Mouse (Mus musculus) midbrain, postnatal 0 days (tissue): ENCODE measurements around the gene Pdzrn3. TPM values are rescaled to one million over a fixed set of nuclear protein-coding genes. Genes with fewer than 3 reads are reported as not detected.

Experiments
- ATAC-seq: fragments of 200-750 bp; cut with Nextera tagmentation; 2 replicates; pipeline ENCODE4 v1.8.0; 2017; ENCODE audit warnings: moderate number of reproducible peaks, mild to moderate bottlenecking, moderate TSS enrichment, moderate library complexity; ENCODE audit not compliant: low FRiP score
- DNase-seq: peaks from one replicate; pipeline ENCODE4 v3.0.0-alpha.2; 2015; ENCODE audit warnings: low spot score
- H3K27ac ChIP-seq: fragments of 300-500 bp; sonication (generic); 2 replicates; pipeline ENCODE4 v1.5.1; 2014; ENCODE audit warnings: low read depth, mild to moderate bottlenecking, low read length, mixed read lengths
- H3K27me3 ChIP-seq: fragments of 300-500 bp; sonication (generic); 2 replicates; pipeline ENCODE4 v1.6.1; 2014; ENCODE audit warnings: low read length, control low read depth, mixed read lengths; ENCODE audit not compliant: insufficient read depth
- H3K36me3 ChIP-seq: fragments of 300-500 bp; sonication (generic); 2 replicates; pipeline ENCODE4 v1.6.1; 2014; ENCODE audit warnings: low read length, control low read depth, mixed read lengths; ENCODE audit not compliant: insufficient read depth
- H3K4me1 ChIP-seq: fragments of 300-500 bp; sonication (generic); 2 replicates; pipeline ENCODE4 v1.6.1; 2014; ENCODE audit warnings: mild to moderate bottlenecking, control low read depth, antibody characterized with exemption, low read length, mixed read lengths; ENCODE audit not compliant: insufficient read depth
- H3K4me2 ChIP-seq: fragments of 300-500 bp; sonication (generic); 2 replicates; pipeline ENCODE4 v1.6.1; 2014; ENCODE audit warnings: low read depth, mild to moderate bottlenecking, low read length, mixed read lengths; ENCODE audit not compliant: poor library complexity, severe bottlenecking
- H3K4me3 ChIP-seq: fragments of 300-500 bp; sonication (generic); 2 replicates; pipeline ENCODE4 v1.5.1; 2014; ENCODE audit warnings: low read depth, mild to moderate bottlenecking, low read length, moderate library complexity
- H3K9ac ChIP-seq: fragments of 300-500 bp; sonication (generic); replicated peaks from 2 replicates; pipeline ENCODE4 v1.6.1; 2014; ENCODE audit warnings: mild to moderate bottlenecking, low read length, moderate library complexity, mixed read lengths; ENCODE audit not compliant: poor library complexity, severe bottlenecking
- H3K9me3 ChIP-seq: fragments of 300-500 bp; sonication (generic); 2 replicates; pipeline ENCODE4 v1.6.1; 2016; ENCODE audit warnings: low read length, control low read depth
- CTCF ChIP-seq: IDR thresholded peaks from 2 replicates; pipeline ENCODE4 v1.5.1; 2016; ENCODE audit warnings: antibody characterized with exemption, mild to moderate bottlenecking
- WGBS: fragments of 180-500 bp; shearing (Covaris S2); extraction: QIAGEN DNeasy Blood & Tissue Kit; methylation state at CpG from one replicate; pipeline ENCODE4 v1.1.7; 2014; 5-methylcytosine and 5-hydroxymethylcytosine counted together
- polyA plus RNA-seq: library from polyadenylated mRNA; unstranded; fragments of >200 nt; fragmentation: Nextera tagmentation; extraction: Ambion mirVana; gene quantifications from 2 replicates; pipeline ENCODE4 v1.2.1, GENCODE M21; 2015
- total RNA-seq: library from RNA; depleted of rRNA; stranded (reverse); fragments of >200 nt; gene quantifications from 2 replicates; pipeline ENCODE4 v1.2.3, GENCODE M21; 2014

Pdzrn3 gene
- total and polyA plus RNA-seq, 2 experiments from 2014 or later: 10.8 to 27.2 TPM

DNA sequence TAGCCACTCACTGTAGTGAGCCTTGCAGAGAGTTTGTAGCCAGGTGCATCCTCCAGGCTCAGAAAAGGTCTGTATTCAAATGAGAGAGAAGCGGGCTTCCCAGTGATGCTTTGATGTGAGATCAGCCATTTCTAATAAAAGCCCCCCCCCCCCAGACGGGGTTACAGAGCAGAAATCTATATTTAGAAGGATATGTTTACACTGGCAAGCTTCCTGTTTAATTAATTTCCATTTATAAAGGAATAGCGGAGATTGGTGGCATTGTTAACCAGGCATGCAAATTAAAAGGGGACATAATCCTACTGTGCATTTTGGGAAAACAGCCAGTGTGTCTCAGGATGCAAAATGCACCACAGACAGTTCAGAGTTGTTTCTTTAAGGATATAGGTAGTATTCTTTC is 96.1 kb downstream of the Pdzrn3 start:
- Histone ChIP-seq H3K4me3 (no peak overlapping the region), H3K9me3 (no peaks in the 10 kb centered on the region), H3K27me3 (no peaks in the 10 kb centered on the region), H3K36me3 (no peaks in the 10 kb centered on the region), H3K27ac (no peak overlapping the region), H3K4me1 (peaks cover 11% of the 10 kb centered on the region), H3K4me2 (no peak overlapping the region), H3K9ac (no peak overlapping the region)
- no peak for TF ChIP-seq CTCF
- WGBS: 20% methylated on average over 3 of the region's 3 CpGs
- ATAC-seq: no peak
- DNase-seq: no peak

DNA sequence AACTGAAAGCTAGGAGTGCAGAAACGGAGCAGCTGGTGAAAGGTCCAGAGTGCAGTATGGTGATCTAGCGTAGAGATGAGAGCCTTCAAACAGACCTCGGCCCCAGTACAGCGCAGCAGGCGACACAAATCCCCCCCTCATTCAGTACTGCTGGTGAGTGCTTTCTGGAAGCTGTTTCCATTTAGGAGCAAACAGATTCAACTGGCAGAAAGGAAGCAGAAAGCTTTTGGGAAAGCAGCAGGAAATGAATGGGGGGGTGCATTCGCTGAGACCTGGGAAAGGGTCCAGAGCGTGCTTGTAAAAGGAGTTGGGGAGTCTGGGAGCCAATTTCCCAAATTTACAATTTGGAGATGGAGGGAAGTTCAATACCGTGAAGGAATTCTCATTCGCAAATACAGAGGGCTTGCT is 96.9 kb downstream of the Pdzrn3 start:
- H3K27ac ChIP-seq: no peak overlapping the region
- no peaks in the 10 kb centered on the region for H3K27me3 ChIP-seq
- ATAC-seq (no peak), DNase-seq (peak; percentile 38)
- H3K4me2 ChIP-seq: no peak overlapping the region; the same call in 1 of the 2 replicates
- WGBS: 16% methylated on average over 9 of the region's 9 CpGs
- H3K36me3 ChIP-seq: no peaks in the 10 kb centered on the region
- no peak overlapping the region for H3K4me3 ChIP-seq
- no peak overlapping the region for H3K9ac ChIP-seq
- TF ChIP-seq CTCF: no peak
- no peaks in the 10 kb centered on the region for H3K9me3 ChIP-seq
- peaks cover 11% of the 10 kb centered on the region for H3K4me1 ChIP-seq

DNA sequence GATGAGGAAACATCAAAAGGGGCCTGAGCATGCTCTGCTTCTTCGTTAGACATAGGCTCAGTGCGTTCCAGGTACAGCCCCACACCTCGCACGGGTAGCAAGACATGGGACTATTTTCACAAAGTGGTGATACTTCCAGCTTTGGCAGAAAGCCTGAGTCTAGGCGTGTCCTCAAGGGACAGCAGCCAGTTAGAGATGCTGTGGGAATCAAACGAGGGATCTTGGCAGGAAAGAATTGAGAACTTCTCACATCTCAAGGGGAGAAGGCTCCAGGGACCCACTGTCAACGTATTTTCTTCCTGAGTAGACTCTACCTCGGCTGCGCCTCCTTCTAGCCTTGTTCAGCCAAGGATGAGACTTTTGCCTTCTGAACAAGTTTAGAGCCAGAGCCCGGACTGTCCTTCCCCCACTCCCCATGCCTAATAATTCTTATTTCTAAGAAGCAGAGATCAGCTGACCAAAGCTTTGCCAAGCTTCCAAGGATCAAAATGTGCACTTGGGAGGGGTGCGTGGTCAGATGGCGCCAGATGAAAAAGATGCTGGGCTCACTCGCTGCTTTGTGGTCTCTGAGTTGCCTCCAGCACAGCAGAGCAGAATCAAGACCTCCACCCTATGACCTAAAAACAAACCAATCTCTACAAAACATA is 99.3 kb downstream of the Pdzrn3 start:
- Histone ChIP-seq H3K27ac (no peak overlapping the region), H3K4me2 (no peak overlapping the region), H3K9me3 (no peaks in the 10 kb centered on the region), H3K36me3 (no peaks in the 10 kb centered on the region), H3K4me3 (no peak overlapping the region), H3K27me3 (no peaks in the 10 kb centered on the region), H3K9ac (no peak overlapping the region), H3K4me1 (peaks cover 11% of the 10 kb centered on the region)
- WGBS: 71% methylated on average over 13 of the region's 13 CpGs
- ATAC-seq (no peak), DNase-seq (peak; percentile 19)
- no peak for TF ChIP-seq CTCF

DNA sequence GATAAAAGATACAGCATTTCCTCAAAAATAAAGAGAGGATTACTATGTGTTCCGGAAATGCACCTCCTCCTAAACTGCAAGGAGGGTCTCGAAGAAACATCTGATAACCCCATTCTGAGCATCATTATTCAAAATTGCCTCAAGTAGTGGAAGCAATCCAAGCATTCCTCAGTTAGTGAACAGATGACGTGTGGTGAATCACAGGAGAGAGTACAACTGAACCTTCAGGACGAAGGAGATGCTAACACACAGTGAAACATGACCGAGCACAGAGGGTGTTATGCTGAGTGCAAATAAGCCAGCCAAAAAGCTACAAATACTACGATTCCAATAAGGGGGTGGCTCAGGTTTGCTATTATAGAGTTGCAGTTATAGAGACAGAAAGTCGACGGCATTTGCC is 101.4 kb downstream of the Pdzrn3 start:
- Histone ChIP-seq H3K27ac (no peak overlapping the region), H3K4me1 (peaks cover 6% of the 10 kb centered on the region; the same call in 1 of the 2 replicates), H3K9me3 (no peaks in the 10 kb centered on the region), H3K4me2 (no peak overlapping the region), H3K4me3 (no peak overlapping the region), H3K27me3 (peaks cover 6% of the 10 kb centered on the region; the same call in 1 of the 2 replicates), H3K9ac (no peak overlapping the region), H3K36me3 (no peaks in the 10 kb centered on the region)
- WGBS: 78% methylated on average over 8 of the region's 8 CpGs
- ATAC-seq (no peak), DNase-seq (no peak)
- TF ChIP-seq CTCF: no peak

DNA sequence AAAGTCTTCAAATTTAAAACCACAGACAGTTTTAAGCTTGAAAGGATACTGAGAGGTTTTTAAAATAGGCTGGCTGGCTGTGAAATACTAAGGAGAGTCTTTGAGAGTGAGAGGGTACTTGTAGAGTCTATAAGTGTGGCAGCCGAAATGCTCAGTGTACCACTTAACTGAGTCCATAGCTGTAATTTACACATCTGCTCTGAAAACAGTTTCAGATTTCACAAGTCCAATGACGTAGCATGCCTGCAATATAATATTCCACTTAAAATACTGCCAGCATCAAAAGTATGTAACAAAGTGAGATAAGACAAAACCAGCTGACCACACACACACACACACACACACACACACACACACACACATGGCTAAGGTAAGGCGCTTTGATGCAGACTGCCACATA is 101.9 kb downstream of the Pdzrn3 start:
- Histone ChIP-seq H3K4me1 (peaks cover 2% of the 10 kb centered on the region; the same call in 1 of the 2 replicates), H3K4me2 (no peak overlapping the region), H3K36me3 (no peaks in the 10 kb centered on the region), H3K9me3 (no peaks in the 10 kb centered on the region), H3K4me3 (no peak overlapping the region), H3K27ac (no peak overlapping the region), H3K9ac (no peak overlapping the region), H3K27me3 (peaks cover 6% of the 10 kb centered on the region; the same call in 1 of the 2 replicates)
- no peak for TF ChIP-seq CTCF
- WGBS: 93% methylated on average over 3 of the region's 3 CpGs
- ATAC-seq (no peak), DNase-seq (no peak)

DNA sequence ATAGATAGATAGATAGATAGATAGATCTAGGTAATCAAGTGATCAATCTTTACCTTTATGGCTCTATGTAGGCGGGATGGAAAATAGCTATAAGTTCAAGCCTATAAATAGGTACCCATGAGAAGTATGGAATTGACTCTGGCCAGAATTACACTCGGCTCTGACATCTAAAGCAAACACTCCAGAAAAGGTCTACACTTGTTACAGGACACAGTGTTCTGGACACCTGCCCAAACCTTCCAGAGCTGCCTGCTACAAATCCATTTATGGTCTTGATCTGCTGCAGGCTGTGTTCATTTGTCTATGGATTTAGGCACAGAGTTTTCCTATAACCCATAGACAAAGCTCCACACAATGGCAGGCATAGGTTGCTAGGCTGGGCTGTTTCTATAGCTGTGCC is 102.9 kb downstream of the Pdzrn3 start:
- H3K36me3 ChIP-seq: no peaks in the 10 kb centered on the region
- no peak overlapping the region for H3K9ac ChIP-seq
- TF ChIP-seq CTCF: no peak
- H3K4me1 ChIP-seq: no peaks in the 10 kb centered on the region
- WGBS: 83% methylated on average over 2 of the region's 2 CpGs
- no peak overlapping the region for H3K27ac ChIP-seq
- no peak for ATAC-seq
- H3K4me2 ChIP-seq: no peak overlapping the region
- H3K9me3 ChIP-seq: no peaks in the 10 kb centered on the region
- H3K27me3 ChIP-seq: peaks cover 6% of the 10 kb centered on the region; the same call in 1 of the 2 replicates
- no peak for DNase-seq
- H3K4me3 ChIP-seq: no peak overlapping the region
